Mouse (Mus musculus): ENCODE measurements around the gene Fggy. TPM values are rescaled to one million over a fixed set of nuclear protein-coding genes. Genes with fewer than 3 reads are reported as not detected.
A peak's percentile ranks its signal among the peaks of the same experiment; 100 is the strongest.

The Fggy gene
- total RNA-seq, 2 experiments from 2014 or later, result 3.1 to 11.3 TPM

GRCm38 (mm10) chr4:95849497-95849896 is 292.2 kb downstream of the Fggy start:
- peak; percentile 29 for ATAC-seq (ENCODE audit: poor library complexity, severe bottlenecking)

- peak; percentile 83 for ATAC-seq (ENCODE audit: poor library complexity, severe bottlenecking)
Observed at GRCm38 (mm10) chr4:95850044-95850739, 292.9 kb downstream of the Fggy start.

GRCm38 (mm10) chr4:95852257-95852656 is 294.9 kb downstream of the Fggy start:
- ATAC-seq (ENCODE audit: poor library complexity, severe bottlenecking), result no peak

GRCm38 (mm10) chr4:95856008-95856407 is 298.7 kb downstream of the Fggy start:
- no peak for ATAC-seq (ENCODE audit: poor library complexity, severe bottlenecking)

- no peak for ATAC-seq (ENCODE audit: poor library complexity, severe bottlenecking)
Observed at GRCm38 (mm10) chr4:95860601-95861000, 303.3 kb downstream of the Fggy start.

GRCm38 (mm10) chr4:95861074-95861473 is 303.8 kb downstream of the Fggy start:
- ATAC-seq (ENCODE audit: poor library complexity, severe bottlenecking), result no peak

GRCm38 (mm10) chr4:95861741-95862155 is 304.4 kb downstream of the Fggy start:
- ATAC-seq (ENCODE audit: poor library complexity, severe bottlenecking), result no peak

- ATAC-seq (ENCODE audit: poor library complexity, severe bottlenecking), result no peak
Observed at GRCm38 (mm10) chr4:95862276-95862675, 305.0 kb downstream of the Fggy start.

- ATAC-seq (ENCODE audit: poor library complexity, severe bottlenecking), result no peak
Observed at GRCm38 (mm10) chr4:95862781-95863499, 305.6 kb downstream of the Fggy start.

- ATAC-seq (ENCODE audit: poor library complexity, severe bottlenecking), result no peak
Observed at GRCm38 (mm10) chr4:95863500-95863803, 306.1 kb downstream of the Fggy start.

- ATAC-seq (ENCODE audit: poor library complexity, severe bottlenecking), result no peak
Observed at GRCm38 (mm10) chr4:95865251-95865650, 307.9 kb downstream of the Fggy start.

- ATAC-seq (ENCODE audit: poor library complexity, severe bottlenecking), result no peak
Observed at GRCm38 (mm10) chr4:95865882-95866281, 308.6 kb downstream of the Fggy start.

- ATAC-seq (ENCODE audit: poor library complexity, severe bottlenecking), result peak; percentile 80
Observed at GRCm38 (mm10) chr4:95867103-95867502, 309.8 kb downstream of the Fggy start.

- ATAC-seq (ENCODE audit: poor library complexity, severe bottlenecking), result no peak
Observed at GRCm38 (mm10) chr4:95868348-95868747, 311.0 kb downstream of the Fggy start.

- peak; percentile 69 for ATAC-seq (ENCODE audit: poor library complexity, severe bottlenecking)
Observed at GRCm38 (mm10) chr4:95871216-95871881, 314.0 kb downstream of the Fggy start.

GRCm38 (mm10) chr4:95875896-95876295 is 318.6 kb downstream of the Fggy start:
- ATAC-seq (ENCODE audit: poor library complexity, severe bottlenecking), result no peak

- no peak for ATAC-seq (ENCODE audit: poor library complexity, severe bottlenecking)
Observed at GRCm38 (mm10) chr4:95877436-95877835, 320.1 kb downstream of the Fggy start.

- no peak for ATAC-seq (ENCODE audit: poor library complexity, severe bottlenecking)
Observed at GRCm38 (mm10) chr4:95881751-95882350, 324.5 kb downstream of the Fggy start.

GRCm38 (mm10) chr4:95884184-95885145 is 327.2 kb downstream of the Fggy start:
- ATAC-seq (ENCODE audit: poor library complexity, severe bottlenecking), result peak; percentile 68

- no peak for ATAC-seq (ENCODE audit: poor library complexity, severe bottlenecking)
Observed at GRCm38 (mm10) chr4:95895199-95895754, 338.0 kb downstream of the Fggy start.

Measured in megakaryocyte, adult 5-6 weeks (primary cell).